Mouse (Mus musculus) yolk sac, embryonic 10.5 days (tissue): Measurements from ENCODE around the gene Atp1b1.
A peak's percentile ranks its signal among the peaks of the same experiment; 100 is the strongest.

Experiments used
- DNase-seq: peaks from one replicate; pipeline ENCODE4 v3.0.0-alpha.2; 2017; ENCODE audit warnings: low spot score

Atp1b1 gene

GRCm38 (mm10) chr1:164458245-164458613 lies at the start of gene Atp1b1:
Gene Atp1b1 (minus strand): TSS chr1:164458355.
- DNase-seq, result peak; percentile 90

DNA sequence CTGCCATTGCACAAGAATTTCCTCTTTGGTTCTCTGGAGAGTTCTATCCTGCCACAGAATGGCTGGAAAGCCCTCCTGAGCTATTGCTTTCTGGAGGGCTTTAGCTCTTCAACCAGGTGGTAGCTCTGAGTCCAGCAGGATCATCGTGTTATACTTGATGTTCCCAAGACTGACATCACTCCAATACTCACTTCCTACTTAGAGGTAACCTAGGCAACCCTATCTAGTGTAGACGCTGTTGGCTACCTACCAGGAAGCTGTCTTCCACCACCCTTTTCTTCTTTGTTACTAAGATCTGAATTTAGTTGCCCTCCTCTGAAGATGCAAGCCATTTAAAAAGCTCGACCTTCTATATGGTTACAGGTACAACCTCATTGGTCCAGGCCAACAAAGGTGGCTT lies 46.9 kb upstream of the Atp1b1 start:
- no peak for DNase-seq

DNA sequence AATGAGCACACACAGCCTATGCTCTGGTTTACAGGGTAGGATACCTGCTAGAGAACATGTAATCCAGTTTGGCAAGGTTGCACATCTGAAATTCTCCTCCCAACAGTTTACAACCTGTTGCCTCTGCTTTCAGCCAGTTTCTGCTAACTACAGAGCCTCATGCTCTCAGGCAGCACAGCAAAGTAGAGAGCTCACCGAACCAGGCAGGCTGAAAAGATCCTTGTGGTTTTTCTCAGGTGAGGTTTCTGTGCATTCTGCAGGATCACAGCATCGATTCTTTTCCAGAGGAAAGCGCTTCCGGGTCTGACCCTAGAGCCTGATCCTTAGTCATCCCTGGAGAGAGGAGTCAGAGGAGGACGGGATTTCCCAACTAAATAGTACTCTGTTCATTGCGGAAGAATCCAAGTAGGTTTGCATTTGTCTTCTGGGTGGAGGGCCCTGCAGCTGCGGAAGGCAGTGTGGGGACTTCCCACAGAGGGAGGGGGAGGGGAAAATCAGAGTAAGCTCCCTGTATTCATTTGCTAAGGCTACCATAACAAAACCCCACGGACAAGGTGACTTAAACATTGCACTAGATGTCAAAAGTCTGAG lies 45.1 kb upstream of the Atp1b1 start:
- DNase-seq, result no peak

DNA sequence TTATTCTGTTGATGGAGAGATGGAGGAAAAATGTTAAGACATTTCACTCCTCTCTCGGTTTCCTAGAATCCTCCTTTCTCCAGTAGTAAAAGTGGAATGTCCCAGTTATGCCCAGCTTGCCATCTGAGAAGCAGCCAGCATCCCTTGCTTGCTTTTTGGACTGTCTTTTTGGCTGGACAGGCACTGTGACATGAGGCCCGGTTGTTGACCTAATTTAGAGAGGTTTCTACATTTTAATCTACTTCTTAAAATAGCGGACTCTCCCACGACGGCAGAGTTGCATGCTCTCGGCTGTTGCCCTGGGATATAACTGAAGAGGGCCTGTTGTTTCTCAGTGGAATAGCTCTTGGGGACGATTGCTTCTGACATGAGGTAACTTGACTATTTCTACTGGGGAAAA lies 44.1 kb upstream of the Atp1b1 start:
- no peak for DNase-seq

- DNase-seq, result no peak
Observed at GRCm38 (mm10) chr1:164494741-164495512, 36.8 kb upstream of the Atp1b1 start.

GRCm38 (mm10) chr1:164494215-164494614 lies 36.1 kb upstream of the Atp1b1 start:
- no peak for DNase-seq

DNA sequence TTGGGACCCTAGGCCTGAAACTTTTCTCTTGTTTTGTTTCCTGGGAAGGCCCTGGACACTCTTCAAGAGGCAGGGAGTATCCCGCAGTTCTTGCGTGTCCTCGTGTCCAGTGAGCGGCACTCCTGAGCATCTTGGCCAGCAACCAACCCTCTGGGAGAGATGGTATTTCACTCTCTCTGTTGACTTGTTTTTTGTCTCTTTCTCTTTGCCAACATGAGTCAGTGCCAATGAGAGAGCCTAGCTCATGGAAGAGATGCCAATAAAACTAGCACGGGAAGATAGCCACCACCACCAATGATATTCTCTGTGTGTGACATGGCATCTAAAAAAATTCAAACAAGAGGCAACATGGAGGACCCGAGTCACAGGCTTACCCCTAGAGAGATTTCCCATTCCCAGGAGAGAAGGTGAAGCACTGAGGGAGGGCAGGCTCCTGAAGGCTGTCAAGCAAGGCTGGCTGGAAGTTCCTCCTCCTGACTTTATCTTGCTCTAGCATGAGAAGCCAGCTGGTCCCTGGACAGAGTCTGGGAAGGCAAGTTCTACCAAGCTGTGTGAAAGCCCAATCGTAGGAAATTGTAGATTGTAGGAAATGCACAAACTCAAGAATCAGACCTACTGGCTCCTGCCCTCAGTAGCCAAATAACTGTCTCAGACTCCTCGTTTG lies 35.0 kb upstream of the Atp1b1 start:
- DNase-seq, result no peak

GRCm38 (mm10) chr1:164492476-164492875 lies 34.3 kb upstream of the Atp1b1 start:
- DNase-seq, result no peak

DNA sequence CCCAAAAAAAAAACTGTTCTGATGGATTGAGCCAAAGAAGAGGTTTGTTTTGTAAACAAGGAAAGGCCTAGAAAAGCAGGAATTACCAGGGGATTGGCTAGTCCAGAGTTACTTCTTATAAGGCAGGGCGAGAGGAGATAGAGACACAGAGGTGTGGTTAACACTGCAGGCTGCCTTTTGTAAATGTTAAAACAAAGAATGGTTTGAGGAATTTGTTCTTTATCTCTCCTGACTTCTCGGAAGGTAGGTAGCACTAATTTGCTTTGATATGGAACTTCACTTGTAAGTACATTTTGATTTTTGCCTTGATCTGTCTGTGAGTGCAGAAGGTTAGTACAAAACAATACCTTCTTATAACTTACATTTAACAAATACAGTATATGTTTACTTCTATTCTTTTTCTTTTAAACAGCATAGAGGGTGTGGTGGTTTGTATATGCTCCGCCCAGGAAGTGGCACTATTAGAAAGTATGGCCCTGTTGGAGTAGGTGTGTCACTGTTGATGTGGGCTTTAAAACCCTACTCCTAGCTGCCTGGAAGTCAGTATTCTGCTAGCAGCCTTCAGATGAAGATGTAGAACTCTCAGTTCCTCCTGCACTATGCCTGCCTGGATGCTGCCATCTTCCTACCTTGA lies 31.9 kb upstream of the Atp1b1 start:
- DNase-seq, result no peak

DNA sequence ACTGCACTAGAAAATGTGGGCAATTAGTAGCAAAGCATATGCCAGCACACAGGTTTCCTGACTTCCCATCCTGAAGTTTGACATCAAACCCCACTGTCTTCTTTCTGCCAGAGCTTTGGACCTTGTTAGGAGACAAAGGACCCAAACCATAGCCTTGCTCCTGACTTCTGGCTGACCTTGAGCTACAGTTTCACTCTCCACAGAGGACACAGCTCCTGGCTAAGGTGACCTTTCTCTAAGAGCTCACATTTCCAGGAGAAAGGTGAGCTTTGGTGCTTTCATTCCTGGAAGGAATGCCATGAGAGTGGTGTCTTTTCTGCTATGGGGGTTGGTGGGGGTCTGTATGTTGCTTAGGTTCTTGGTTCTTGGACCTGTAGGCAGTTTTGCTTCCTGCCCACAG lies 25.6 kb upstream of the Atp1b1 start:
- DNase-seq, result no peak

DNA sequence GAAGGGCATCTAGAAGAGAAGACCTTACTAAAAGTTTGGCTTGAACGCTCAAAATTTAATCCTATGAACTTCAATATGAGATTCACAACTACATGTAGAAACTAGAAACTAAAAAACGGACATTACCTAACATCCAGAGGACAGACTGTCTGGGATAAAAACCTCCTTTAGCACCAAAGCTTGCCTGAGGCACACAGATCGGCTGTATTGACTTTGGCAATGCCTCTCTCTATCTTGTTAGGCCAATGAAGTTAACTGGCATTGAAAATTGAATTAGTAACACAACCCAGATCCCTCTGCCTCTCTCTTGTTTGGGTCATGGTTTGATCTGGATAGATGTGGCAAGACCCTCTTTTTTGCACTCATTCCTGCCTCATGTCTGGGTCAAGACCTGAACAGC lies 24.7 kb upstream of the Atp1b1 start:
- DNase-seq, result no peak

DNA sequence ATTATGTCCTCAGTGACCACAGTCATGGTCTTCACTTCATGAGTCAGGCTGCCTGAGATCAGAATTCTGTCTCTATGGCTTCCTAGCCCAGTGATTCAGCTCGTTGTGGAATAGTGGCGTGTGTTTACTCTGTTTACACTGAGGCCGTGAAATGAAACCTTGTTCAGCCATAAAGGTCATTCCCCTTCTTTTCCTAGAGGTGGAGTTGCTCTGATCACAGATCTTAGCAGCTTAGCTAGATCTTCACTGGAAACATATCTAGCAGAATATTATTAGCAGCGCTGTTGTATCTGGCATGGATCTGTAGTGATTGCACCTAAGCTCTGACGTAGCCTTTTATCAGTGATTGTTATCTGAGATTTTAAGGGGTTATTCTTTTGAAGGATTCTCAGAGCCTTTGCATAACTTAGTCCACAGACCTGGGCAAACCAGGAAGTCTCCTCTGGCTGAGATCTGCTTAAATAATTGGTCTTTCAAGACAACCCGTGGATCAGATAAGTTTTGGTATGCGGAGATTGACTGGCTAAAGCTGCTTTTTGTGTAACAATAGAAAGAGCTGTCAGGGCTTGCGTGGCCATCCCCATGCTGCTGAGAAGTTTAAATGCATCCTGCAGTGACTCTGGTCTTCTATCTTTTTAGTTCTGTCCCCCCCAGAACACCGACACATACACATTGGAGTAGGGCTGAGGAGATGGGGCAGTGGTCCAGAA lies 23.6 kb upstream of the Atp1b1 start:
- DNase-seq, result no peak

DNA sequence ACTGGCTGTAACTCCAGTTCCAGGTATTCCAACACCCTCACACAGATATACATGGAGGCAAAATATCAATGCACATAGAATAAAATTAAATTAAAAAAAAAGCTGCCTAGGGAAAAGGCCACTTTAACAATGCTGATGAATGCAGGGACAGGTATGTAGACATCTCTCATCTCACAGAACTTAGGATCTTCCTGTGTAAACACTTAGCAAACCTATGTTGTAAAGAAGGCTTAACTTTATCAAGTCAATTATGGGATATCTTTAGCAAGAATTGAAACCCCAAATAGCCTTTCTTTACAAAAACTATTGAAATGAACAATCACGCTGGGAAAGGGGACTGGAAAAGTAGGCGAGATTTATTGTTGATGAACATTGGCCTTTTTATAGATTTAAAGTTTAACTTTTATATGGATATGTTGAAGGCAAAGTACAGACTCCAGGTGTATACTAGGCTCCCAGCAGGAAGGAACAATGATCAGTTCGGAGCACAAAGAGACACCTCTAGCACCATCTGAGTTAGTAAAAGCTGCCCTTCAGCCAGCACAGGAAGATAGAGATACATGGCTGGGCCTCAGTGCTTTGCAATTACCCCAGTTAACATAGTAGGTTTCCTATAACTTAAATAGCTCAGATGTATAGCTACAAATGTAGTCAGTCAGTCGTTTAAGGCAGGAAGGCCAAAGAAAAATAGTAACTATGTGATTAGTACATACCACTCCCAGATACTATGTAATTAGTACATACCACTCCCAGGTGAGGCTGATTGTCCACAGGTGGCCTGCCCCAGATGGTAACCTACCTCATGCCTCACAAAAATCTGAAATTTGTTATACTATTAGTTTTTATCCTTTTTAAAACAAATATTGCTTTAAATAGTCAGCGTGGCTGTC lies 22.8 kb upstream of the Atp1b1 start:
- DNase-seq, result no peak

DNA sequence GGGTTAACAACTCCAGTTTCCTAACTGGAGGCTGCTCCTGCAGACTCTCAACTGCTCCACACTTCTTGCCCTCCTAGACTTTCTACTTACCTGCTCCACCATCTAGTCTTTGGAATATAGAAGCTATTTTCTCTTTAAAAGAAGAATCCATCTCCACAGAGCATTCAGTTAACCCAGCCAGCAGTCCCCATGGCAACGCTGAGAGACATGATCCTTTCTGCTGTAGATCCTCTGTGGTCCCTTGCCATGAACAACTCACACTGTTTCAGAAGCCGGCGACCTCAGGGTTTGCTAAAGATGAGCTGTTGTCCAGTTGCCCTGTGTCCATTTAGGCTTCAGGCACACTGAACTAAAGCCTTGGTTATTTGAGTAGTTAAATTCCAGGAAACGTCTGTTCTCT lies 17.7 kb upstream of the Atp1b1 start:
- DNase-seq, result no peak

DNA sequence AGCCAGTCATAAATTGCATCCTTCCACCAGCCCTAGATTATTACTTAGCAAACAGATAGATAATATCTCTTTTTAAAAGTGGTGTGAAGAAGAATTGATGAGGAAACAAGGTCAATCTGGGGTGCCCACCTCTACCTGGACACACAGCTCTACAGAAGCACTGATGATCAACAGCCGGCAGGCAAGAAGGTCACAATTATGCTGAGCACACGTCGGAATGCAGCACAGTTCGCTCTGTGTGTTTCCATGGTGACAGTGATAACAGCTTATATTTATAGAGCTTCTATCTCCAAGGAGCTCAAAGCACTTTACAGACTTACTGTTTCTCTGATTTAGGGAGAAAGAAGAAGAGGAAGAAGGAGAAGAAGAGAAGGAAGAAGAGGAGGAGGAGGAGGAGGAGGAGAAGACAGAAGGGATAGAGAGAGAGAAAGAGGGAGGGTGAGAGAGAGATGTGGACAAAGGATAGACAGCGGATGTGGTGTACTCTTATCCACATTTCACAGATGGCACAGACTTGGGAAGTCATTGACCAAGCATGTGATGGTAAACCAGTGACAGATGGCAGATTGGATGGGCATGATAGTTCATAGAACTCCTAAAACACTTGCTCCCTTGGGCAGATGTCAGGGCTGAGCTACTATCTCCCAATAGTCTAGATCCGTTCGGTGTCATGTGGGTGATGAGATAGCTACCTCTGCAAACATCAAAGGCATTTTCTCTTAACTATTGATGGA lies 16.8 kb upstream of the Atp1b1 start:
- DNase-seq, result no peak

DNA sequence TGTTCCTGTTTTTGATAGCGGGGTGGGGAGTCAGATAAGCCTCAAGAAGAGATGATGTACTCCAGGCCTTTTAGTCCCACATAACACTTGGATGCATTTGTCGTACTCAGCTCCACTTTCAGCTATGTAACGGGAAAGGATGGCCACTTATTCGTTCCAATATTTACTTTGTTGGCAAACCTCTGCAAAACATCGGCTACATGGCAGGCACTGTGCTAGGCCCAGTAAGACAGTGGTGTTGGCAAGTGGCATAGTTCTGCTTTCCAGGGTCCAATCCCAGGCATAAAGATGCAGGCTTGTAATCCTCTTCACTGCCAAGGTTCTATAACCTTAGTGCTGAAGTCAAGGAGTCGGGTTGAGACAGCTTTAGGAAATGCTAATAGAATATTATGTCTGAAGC lies 16.2 kb upstream of the Atp1b1 start:
- DNase-seq, result no peak

- DNase-seq, result no peak
Observed at GRCm38 (mm10) chr1:164473398-164473797, 15.2 kb upstream of the Atp1b1 start.

DNA sequence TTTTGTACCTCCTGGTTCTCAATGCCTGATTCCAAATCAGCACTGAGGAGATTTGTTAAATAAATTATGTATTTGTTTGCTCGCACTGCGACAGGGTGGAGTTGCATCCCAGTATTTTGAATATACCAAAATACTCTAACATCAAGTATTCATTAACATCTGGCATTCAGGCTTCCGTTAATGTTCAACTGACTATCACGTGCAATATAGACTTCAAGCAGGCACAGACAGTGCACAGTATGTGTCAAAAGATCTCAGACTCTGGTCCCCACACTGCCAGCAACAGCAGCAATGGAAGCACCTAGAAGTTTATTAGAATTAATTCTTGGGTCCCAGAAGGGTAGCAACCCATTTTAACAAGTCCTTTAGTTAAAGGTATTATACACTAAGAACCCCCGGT lies 13.5 kb upstream of the Atp1b1 start:
- no peak for DNase-seq

- DNase-seq, result no peak
Observed at GRCm38 (mm10) chr1:164470985-164471384, 12.8 kb upstream of the Atp1b1 start.

DNA sequence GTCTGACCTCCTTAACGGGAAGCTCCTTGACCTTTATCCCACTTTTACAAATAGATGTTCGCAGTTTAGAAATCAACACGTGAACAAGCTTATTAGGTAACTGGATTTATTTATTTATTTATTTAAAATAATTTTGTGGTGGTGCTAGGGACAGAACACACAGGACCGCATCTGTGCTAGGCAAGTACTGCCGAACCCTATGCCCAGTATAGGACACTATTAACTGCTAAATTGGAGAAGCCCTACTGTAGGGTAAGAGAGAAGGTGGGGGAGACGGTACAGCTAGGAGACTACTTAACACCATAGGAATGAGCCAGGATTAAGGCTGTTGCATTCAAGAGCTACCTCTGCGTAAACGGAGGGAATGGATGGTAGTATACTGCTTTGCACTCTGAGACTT lies 10.2 kb upstream of the Atp1b1 start:
- no peak for DNase-seq

- DNase-seq, result no peak
Observed at GRCm38 (mm10) chr1:164467406-164467805, 9.3 kb upstream of the Atp1b1 start.
